19 mouse cellular contexts compared by ENCODE assay signal in the genomic region with DNA sequence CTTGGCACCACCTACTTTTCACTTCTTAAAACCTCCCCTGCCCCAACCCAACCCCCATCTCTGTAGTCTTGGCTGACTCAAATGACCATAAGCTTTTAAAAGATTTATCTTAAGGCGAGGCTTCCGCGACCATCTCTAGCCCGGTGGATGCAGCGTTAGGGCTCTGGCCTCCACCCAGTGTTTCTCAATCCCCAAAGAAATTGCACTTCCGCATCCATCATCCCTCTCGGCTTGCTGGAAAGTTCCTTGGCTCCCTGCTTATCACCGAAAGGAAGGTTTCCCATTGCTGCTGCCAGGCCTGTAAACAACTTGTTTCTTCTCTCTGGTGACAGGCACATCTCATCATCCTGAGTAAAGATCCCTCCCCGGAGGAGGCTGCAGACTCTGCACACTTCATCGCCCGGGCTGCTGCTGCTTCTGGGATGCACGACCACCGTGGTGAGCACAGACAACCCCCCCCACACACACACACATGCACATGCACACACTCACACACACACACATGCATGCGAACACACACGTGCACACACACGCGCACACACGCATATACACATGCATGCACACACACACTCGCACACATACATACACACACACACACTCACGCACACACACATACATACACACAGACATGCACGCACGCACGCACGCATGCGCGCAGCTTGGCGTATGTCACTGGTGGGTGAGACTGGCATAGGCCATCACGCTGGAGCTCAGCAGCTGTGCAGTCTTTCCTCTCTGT. TPM values are rescaled to one million over a fixed set of nuclear protein-coding genes. Genes with fewer than 3 reads are reported as not detected.
DNase-seq lines count a peak whose midpoint lies in the region; ATAC-seq and TF ChIP-seq lines count a peak whose summit lies in the region.
"Had no signal": no experiment of that assay in that cellular context is flagged by ENCODE, and none has a peak within 500 bp of the region (broad histone marks: within the 10 kb centered on the region; RNA-seq: fewer than 3 reads in every experiment).

No protein-coding gene starts in this region.

- H3K9ac ChIP-seq in neural tube, embryonic 15.5 days (replicated peaks): no peak overlapping the region
- H3K9ac ChIP-seq: embryonic facial prominence, embryonic 13.5 days; heart, embryonic 15.5 days; kidney, embryonic 15.5 days; limb, embryonic 12.5 days; liver, embryonic 14.5 days had no signal

- ATAC-seq in neural tube, embryonic 15.5 days (ENCODE audit: low FRiP score): no peak
- no peak for ATAC-seq in inflammation-experienced regulatory T-cells, adult 6 months
- ATAC-seq: forebrain, embryonic 14.5 days; hindbrain, embryonic 16.5 days; intestine, postnatal 0 days had no signal

- no peak overlapping the region for H3K4me3 ChIP-seq in heart, embryonic 10.5 days
- H3K4me3 ChIP-seq in bone marrow, adult 2 months (replicated peaks; ENCODE audit: control insufficient read depth, low read depth, low read length): no peak overlapping the region
- H3K4me3 ChIP-seq in neural tube, embryonic 15.5 days (replicated peaks): no peak overlapping the region
- H3K4me3 ChIP-seq: embryonic facial prominence, embryonic 13.5 days; heart, embryonic 15.5 days; kidney, embryonic 15.5 days; limb, embryonic 12.5 days had no signal

- H3K4me1 ChIP-seq in heart, embryonic 10.5 days: peaks cover 31% of the 10 kb centered on the region
- H3K4me1 ChIP-seq in bone marrow, adult 2 months (ENCODE audit: control insufficient read depth, insufficient read depth, low read length): no peaks in the 10 kb centered on the region
- peaks cover 8% of the 10 kb centered on the region for H3K4me1 ChIP-seq in neural tube, embryonic 15.5 days
- H3K4me1 ChIP-seq: embryonic facial prominence, embryonic 13.5 days; kidney, embryonic 15.5 days; limb, embryonic 12.5 days had no signal

- no peak for TF ChIP-seq POLR2A in bone marrow, adult 2 months (IDR thresholded peaks at IDR 0.05; ENCODE audit: borderline replicate concordance, control insufficient read depth, low read depth, low read length)

- 0 out of 2 replicates have a peak, but pooled peaks have one; percentile 7 for TF ChIP-seq CTCF in bone marrow, adult 2 months (IDR thresholded peaks at IDR 0.05; ENCODE audit: control insufficient read depth, insufficient read depth, low read length)

- peak; percentile 46 for DNase-seq in heart, adult 8-10 months (ENCODE audit: low spot score)
- DNase-seq in heart, embryonic 10.5 days (ENCODE audit: low spot score): no peak
- DNase-seq in heart, postnatal 36 days: peak; percentile 34 to 37
- DNase-seq in lung, postnatal 25 days (ENCODE audit: low spot score): peak; percentile 78
- DNase-seq: B cell, adult 2 months; cerebellum, postnatal 14 days; gastrocnemius, postnatal 25 days; midbrain, embryonic 14.5 days had no signal

- WGBS in heart, embryonic 10.5 days: 88% methylated on average over 28 of the region's 28 CpGs
- 88% methylated on average over 28 of the region's 28 CpGs for WGBS in bone marrow, adult 2 months
- WGBS in neural tube, embryonic 15.5 days: 93% methylated on average over 28 of the region's 28 CpGs

- H3K9me3 ChIP-seq in heart, embryonic 10.5 days: no peaks in the 10 kb centered on the region
- H3K9me3 ChIP-seq in neural tube, embryonic 15.5 days (replicated peaks): no peaks in the 10 kb centered on the region
- H3K9me3 ChIP-seq: embryonic facial prominence, embryonic 13.5 days; heart, embryonic 15.5 days; kidney, embryonic 15.5 days; limb, embryonic 12.5 days had no signal

- no peak overlapping the region for H3K27ac ChIP-seq in heart, embryonic 10.5 days
- no peak overlapping the region for H3K27ac ChIP-seq in bone marrow, adult 2 months (ENCODE audit: control insufficient read depth, insufficient read depth, low read depth, low read length, poor library complexity)
- H3K27ac ChIP-seq in neural tube, embryonic 15.5 days (replicated peaks): no peak overlapping the region
- H3K27ac ChIP-seq: embryonic facial prominence, embryonic 13.5 days; heart, embryonic 15.5 days; kidney, embryonic 15.5 days; liver, embryonic 14.5 days had no signal

- intact Hi-C loops in heart, postnatal 36 days (cut with DNase I): no loop called here

- H3K4me2 ChIP-seq in neural tube, embryonic 15.5 days: no peak overlapping the region
- H3K4me2 ChIP-seq: embryonic facial prominence, embryonic 13.5 days; heart, embryonic 15.5 days; kidney, embryonic 15.5 days; limb, embryonic 12.5 days had no signal

- peaks cover 27% of the 10 kb centered on the region for H3K36me3 ChIP-seq in heart, embryonic 10.5 days
- H3K36me3 ChIP-seq in neural tube, embryonic 15.5 days: no peaks in the 10 kb centered on the region
- H3K36me3 ChIP-seq: heart, embryonic 15.5 days had no signal

- H3K27me3 ChIP-seq in heart, embryonic 10.5 days (ENCODE audit: insufficient read depth, poor library complexity, severe bottlenecking): no peaks in the 10 kb centered on the region
- no peaks in the 10 kb centered on the region for H3K27me3 ChIP-seq in neural tube, embryonic 15.5 days (replicated peaks)
- H3K27me3 ChIP-seq: embryonic facial prominence, embryonic 13.5 days; heart, embryonic 15.5 days; kidney, embryonic 15.5 days; limb, embryonic 12.5 days had no signal

RNA-seq across cellular contexts. Expression of gene Ttc23, which starts 50.9 kb away (rescaled TPM):
- 10 to 100 TPM; 16.2 to 18.6 (median 17.4) TPM for total RNA-seq in heart, adult 8-10 months (2022)
- polyA plus RNA-seq in heart, embryonic 10.5 days (2016; fragmentation: Nextera tagmentation; extraction: Ambion mirVana): 19.0 and 27.1 TPM in 2 replicates
- polyA plus RNA-seq in bone marrow, adult 2 months (2011; ENCODE audit: insufficient read depth, insufficient read length, low replicate concordance, missing spikeins): 3.5 and 13.0 TPM in 2 replicates
- 10 to 100 TPM; 17.8 to 19.3 TPM for total RNA-seq in heart, postnatal 36 days (2021)
- polyA plus RNA-seq in neural tube, embryonic 15.5 days (2015; fragmentation: Nextera tagmentation; extraction: Ambion mirVana): 6.1 and 11.1 TPM in 2 replicates
- 1 to 10 TPM in 1 of 3 experiments, under 1 TPM in 2; 0.42 to 1.8 (median 0.64) TPM for polyA plus RNA-seq in inflammation-experienced regulatory T-cells, adult 6 months (2017; shearing (Covaris generic))

RNA-seq across cellular contexts. Expression of gene Lrrc28, which starts 53.0 kb away (rescaled TPM):
- 10 to 100 TPM; 13.5 to 19.6 (median 17.2) TPM for total RNA-seq in heart, adult 8-10 months (2022)
- 12.8 and 13.6 TPM in 2 replicates for polyA plus RNA-seq in heart, embryonic 10.5 days (2016; fragmentation: Nextera tagmentation; extraction: Ambion mirVana)
- 5.8 and 6.8 TPM in 2 replicates for polyA plus RNA-seq in bone marrow, adult 2 months (2011; ENCODE audit: insufficient read depth, insufficient read length, low replicate concordance, missing spikeins)
- 10 to 100 TPM; 16.8 to 17.3 TPM for total RNA-seq in heart, postnatal 36 days (2021)
- 20.7 and 24.0 TPM in 2 replicates for polyA plus RNA-seq in neural tube, embryonic 15.5 days (2015; fragmentation: Nextera tagmentation; extraction: Ambion mirVana)
- 10 to 100 TPM; 13.5 to 21.1 (median 19.5) TPM for polyA plus RNA-seq in inflammation-experienced regulatory T-cells, adult 6 months (2017; shearing (Covaris generic))
